Mouse (Mus musculus): ENCODE measurements around the gene Plekhg1. TPM values are rescaled to one million over a fixed set of nuclear protein-coding genes. Genes with fewer than 3 reads are reported as not detected.

Plekhg1 gene
- polyA plus RNA-seq, 1 experiment from 2014 or later = 16.1 TPM

DNA sequence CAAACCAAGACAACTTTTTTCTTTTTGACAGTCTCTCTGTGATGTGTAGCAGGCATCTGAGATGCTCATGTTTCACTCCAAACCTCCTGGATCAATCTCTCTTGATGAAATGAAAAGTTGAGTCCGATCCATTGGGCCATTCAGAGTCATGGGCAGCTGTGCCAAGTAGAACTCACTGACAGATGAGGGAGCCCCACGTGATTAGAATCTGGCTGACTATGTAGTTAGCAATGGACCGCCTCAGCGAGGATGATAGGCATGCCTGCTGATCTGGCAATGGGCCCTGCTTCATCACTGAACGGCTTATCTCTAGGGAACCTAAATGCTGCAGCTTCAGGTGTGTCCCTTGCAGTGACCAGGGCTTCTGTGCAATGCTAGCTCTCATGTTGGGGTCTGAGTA is 3.7 kb downstream of the Plekhg1 start:
- no peak overlapping the region for H3K9ac ChIP-seq (replicated peaks)
- ATAC-seq (ENCODE audit: insufficient number of reproducible peaks, insufficient read depth, low FRiP score, low TSS enrichment, low read depth) = no peak
- H3K4me1 ChIP-seq (replicated peaks) = peaks cover 24% of the 10 kb centered on the region
- no peak overlapping the region for H3K27ac ChIP-seq
- H3K4me2 ChIP-seq = no peak overlapping the region
- no peaks in the 10 kb centered on the region for H3K27me3 ChIP-seq
- WGBS = 78% methylated on average over 5 of the region's 5 CpGs
- no peaks in the 10 kb centered on the region for H3K9me3 ChIP-seq
- H3K4me3 ChIP-seq (replicated peaks) = no peak overlapping the region
- no peaks in the 10 kb centered on the region for H3K36me3 ChIP-seq

DNA sequence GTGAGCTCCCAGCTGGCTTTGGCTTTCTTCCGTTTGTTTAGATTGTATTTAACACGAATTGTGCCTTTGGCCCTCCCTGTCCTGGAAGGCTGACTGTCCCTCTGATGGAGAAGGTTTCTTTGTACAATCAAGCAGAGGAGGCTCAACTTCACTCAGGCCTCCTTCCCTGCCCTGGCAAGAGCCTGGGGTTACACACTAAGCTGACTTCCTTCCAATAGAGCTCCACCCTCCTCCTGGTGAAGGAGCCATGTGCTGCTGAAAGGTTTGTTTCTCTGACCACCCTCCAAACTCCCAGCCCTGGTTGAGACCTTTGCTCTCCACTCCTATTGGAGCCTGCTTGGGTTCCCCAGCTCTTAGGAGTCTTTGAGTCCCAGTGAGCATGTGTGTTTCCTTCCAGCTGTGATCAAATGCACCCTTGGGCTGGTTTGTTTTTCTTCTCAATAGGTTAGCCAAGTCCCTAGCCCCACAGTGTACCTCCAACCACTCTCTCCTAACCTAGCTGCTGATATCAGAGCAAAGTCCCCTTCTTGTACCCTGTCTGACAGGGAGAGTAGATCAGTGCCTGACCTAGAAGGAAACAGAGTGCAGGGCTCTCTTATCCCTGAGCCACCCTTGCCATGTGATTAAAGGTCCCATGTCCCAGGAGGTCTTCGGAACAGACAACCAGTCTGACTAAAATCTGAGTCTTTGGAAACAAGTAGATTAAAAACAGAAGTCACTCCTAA is 6.8 kb downstream of the Plekhg1 start:
- H3K4me1 ChIP-seq (replicated peaks) = peaks cover 17% of the 10 kb centered on the region; the same call in 1 of the 2 replicates
- no peak overlapping the region for H3K27ac ChIP-seq
- no peaks in the 10 kb centered on the region for H3K36me3 ChIP-seq
- H3K27me3 ChIP-seq = no peaks in the 10 kb centered on the region
- no peak overlapping the region for H3K4me2 ChIP-seq
- WGBS = 39% methylated on average over 3 of the region's 3 CpGs
- H3K4me3 ChIP-seq (replicated peaks) = no peak overlapping the region
- H3K9ac ChIP-seq (replicated peaks) = no peak overlapping the region
- no peak for ATAC-seq (ENCODE audit: insufficient number of reproducible peaks, insufficient read depth, low FRiP score, low TSS enrichment, low read depth)
- no peaks in the 10 kb centered on the region for H3K9me3 ChIP-seq

DNA sequence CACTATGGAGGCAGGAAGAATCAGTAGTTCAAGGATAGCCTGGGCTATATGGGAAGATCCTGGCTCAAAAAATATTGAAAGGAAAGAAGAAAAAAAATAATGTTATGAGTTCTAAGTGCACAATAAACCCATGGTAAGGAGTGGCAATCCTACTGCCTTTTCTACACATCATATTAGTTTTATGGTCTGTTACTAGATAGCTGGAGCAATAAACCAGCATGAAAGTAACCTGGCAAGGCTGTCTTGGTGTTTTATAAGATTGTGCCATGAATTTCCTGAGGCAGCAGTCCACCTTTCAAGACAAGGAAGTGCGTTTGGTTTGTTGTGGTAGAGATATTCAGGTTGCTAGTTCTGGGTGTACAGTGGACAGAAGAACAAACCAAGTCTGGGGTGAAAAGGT is 9.4 kb downstream of the Plekhg1 start:
- no peak overlapping the region for H3K9ac ChIP-seq (replicated peaks)
- no peaks in the 10 kb centered on the region for H3K9me3 ChIP-seq

DNA sequence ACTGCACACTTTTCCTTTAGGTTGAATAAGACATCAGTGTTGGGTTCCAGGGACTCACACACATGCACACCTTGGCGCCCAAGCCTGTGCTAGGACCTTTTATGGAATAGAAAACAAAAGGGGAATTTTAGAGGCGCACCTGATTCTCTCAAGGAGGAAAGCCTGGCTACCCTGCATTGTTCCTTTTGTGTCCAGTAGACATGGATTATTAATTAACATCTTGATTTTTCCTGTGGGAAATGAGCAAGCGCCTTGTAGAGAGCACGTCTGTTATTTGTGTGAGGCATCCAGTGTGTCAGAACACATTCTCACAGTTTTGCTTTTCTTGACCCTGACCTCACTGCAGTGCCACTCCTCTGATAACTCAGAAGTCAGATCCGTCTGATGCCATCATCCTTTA is 21.8 kb downstream of the Plekhg1 start:
- H3K4me1 ChIP-seq (replicated peaks) = 0 out of 2 replicates have a peak, but pooled peaks cover 5% of the 10 kb centered on the region
- no peaks in the 10 kb centered on the region for H3K27me3 ChIP-seq
- H3K9me3 ChIP-seq = no peaks in the 10 kb centered on the region
- no peak overlapping the region for H3K9ac ChIP-seq (replicated peaks)
- 88% methylated on average over 5 of the region's 5 CpGs for WGBS
- no peak for ATAC-seq (ENCODE audit: insufficient number of reproducible peaks, insufficient read depth, low FRiP score, low TSS enrichment, low read depth)
- no peak overlapping the region for H3K4me3 ChIP-seq (replicated peaks)
- H3K4me2 ChIP-seq = no peak overlapping the region
- no peaks in the 10 kb centered on the region for H3K36me3 ChIP-seq
- no peak overlapping the region for H3K27ac ChIP-seq

More for the DNA sequence above, 9.4 kb downstream of the Plekhg1 start:
- H3K4me1 ChIP-seq (replicated peaks) = 0 out of 2 replicates have a peak, but pooled peaks cover 9% of the 10 kb centered on the region
- no peaks in the 10 kb centered on the region for H3K36me3 ChIP-seq
- H3K27ac ChIP-seq = no peak overlapping the region
- no peak overlapping the region for H3K4me3 ChIP-seq (replicated peaks)
- no peaks in the 10 kb centered on the region for H3K27me3 ChIP-seq
- H3K4me2 ChIP-seq = no peak overlapping the region
- WGBS = 54% methylated on average over 1 of the region's 1 CpGs
- ATAC-seq (ENCODE audit: insufficient number of reproducible peaks, insufficient read depth, low FRiP score, low TSS enrichment, low read depth) = no peak

GRCm38 (mm10) chr10:3763199-3763598 is 23.0 kb downstream of the Plekhg1 start:
- Histone ChIP-seq H3K27me3 (no peaks in the 10 kb centered on the region), H3K27ac (no peak overlapping the region), H3K9me3 (no peaks in the 10 kb centered on the region), H3K9ac (replicated peaks) (no peak overlapping the region), H3K36me3 (no peaks in the 10 kb centered on the region), H3K4me2 (no peak overlapping the region), H3K4me3 (replicated peaks) (no peak overlapping the region), H3K4me1 (replicated peaks) (0 out of 2 replicates have a peak, but pooled peaks cover 5% of the 10 kb centered on the region)
- WGBS = 67% methylated on average over 3 of the region's 3 CpGs
- ATAC-seq (ENCODE audit: insufficient number of reproducible peaks, insufficient read depth, low FRiP score, low TSS enrichment, low read depth) = no peak

GRCm38 (mm10) chr10:3769131-3769530 is 29.0 kb downstream of the Plekhg1 start:
- ATAC-seq (ENCODE audit: insufficient number of reproducible peaks, insufficient read depth, low FRiP score, low TSS enrichment, low read depth) = 0 out of 2 replicates have a peak, but pooled peaks have one; percentile 37
- H3K9me3 ChIP-seq = no peaks in the 10 kb centered on the region; the same call in 1 of the 2 replicates
- peaks cover 12% of the 10 kb centered on the region; the same call in 1 of the 2 replicates for H3K4me1 ChIP-seq (replicated peaks)
- H3K4me2 ChIP-seq = no peak overlapping the region
- H3K4me3 ChIP-seq (replicated peaks) = no peak overlapping the region
- 0 out of 2 replicates have a peak, but pooled peaks cover 4% of the 10 kb centered on the region for H3K36me3 ChIP-seq
- WGBS = 54% methylated on average over 5 of the region's 5 CpGs
- H3K9ac ChIP-seq (replicated peaks) = no peak overlapping the region
- no peak overlapping the region for H3K27ac ChIP-seq
- no peaks in the 10 kb centered on the region for H3K27me3 ChIP-seq

DNA sequence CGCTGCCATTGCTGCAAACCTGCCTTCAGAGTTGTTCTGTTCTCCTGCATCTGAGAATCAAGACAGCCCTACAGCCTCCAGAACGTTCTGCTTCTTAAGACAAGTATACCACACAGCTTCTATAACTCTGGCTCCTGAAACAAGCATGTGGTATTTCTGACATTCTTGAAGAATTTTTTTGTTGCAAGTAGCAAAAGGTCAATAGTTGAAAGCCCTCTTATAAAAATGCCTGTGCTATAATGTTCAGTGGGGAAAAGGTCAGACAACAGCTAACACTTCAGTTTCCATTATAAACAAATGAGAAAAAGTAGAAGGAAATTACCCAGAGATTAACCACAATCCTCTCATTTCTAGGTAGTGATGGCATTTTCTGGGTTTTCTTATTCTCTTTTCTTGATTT is 34.2 kb downstream of the Plekhg1 start:
- Histone ChIP-seq H3K9me3 (no peaks in the 10 kb centered on the region; the same call in 1 of the 2 replicates), H3K36me3 (0 out of 2 replicates have a peak, but pooled peaks cover 4% of the 10 kb centered on the region), H3K27me3 (no peaks in the 10 kb centered on the region), H3K27ac (no peak overlapping the region), H3K9ac (replicated peaks) (no peak overlapping the region), H3K4me3 (replicated peaks) (no peak overlapping the region), H3K4me1 (replicated peaks) (peaks cover 6% of the 10 kb centered on the region; the same call in 1 of the 2 replicates), H3K4me2 (no peak overlapping the region)
- ATAC-seq (ENCODE audit: insufficient number of reproducible peaks, insufficient read depth, low FRiP score, low TSS enrichment, low read depth) = no peak
- 76% methylated on average over 2 of the region's 2 CpGs for WGBS

GRCm38 (mm10) chr10:3776761-3777160 is 36.6 kb downstream of the Plekhg1 start:
- no peaks in the 10 kb centered on the region for H3K4me1 ChIP-seq (replicated peaks)
- H3K4me2 ChIP-seq = no peak overlapping the region
- 85% methylated on average over 2 of the region's 2 CpGs for WGBS
- no peaks in the 10 kb centered on the region; the same call in 1 of the 2 replicates for H3K9me3 ChIP-seq
- 0 out of 2 replicates have a peak, but pooled peaks cover 4% of the 10 kb centered on the region for H3K36me3 ChIP-seq
- no peak overlapping the region for H3K27ac ChIP-seq
- H3K27me3 ChIP-seq = no peaks in the 10 kb centered on the region
- H3K4me3 ChIP-seq (replicated peaks) = no peak overlapping the region
- no peak overlapping the region for H3K9ac ChIP-seq (replicated peaks)
- ATAC-seq (ENCODE audit: insufficient number of reproducible peaks, insufficient read depth, low FRiP score, low TSS enrichment, low read depth) = no peak

DNA sequence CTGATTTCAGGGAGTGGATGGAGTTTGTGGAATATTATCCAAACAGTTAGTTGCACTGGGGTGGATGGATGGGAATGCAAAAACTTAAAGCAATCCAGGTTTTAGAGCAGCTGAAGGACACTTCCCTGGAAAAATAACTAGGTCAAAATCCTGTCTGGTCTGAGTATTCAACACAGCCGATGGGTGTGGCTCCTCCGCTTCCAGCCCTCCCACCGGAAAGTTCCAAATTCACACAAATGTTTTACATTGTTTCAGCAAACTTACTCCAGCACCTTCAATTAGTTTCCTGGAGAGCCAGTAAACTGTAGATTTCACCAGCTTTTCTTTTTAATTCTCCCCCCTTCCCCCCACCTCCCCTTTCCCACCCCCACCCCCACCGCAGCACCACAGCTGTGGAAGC is 45.2 kb downstream of the Plekhg1 start:
- H3K9ac ChIP-seq (replicated peaks) = no peak overlapping the region
- no peaks in the 10 kb centered on the region for H3K27me3 ChIP-seq
- H3K36me3 ChIP-seq = no peaks in the 10 kb centered on the region
- WGBS = 71% methylated on average over 4 of the region's 4 CpGs
- peaks cover 29% of the 10 kb centered on the region for H3K4me1 ChIP-seq (replicated peaks)
- no peak for ATAC-seq (ENCODE audit: insufficient number of reproducible peaks, insufficient read depth, low FRiP score, low TSS enrichment, low read depth)
- H3K9me3 ChIP-seq = no peaks in the 10 kb centered on the region
- H3K4me3 ChIP-seq (replicated peaks) = no peak overlapping the region
- 0 out of 2 replicates have a peak overlapping the region, but pooled peaks have one; percentile 32 for H3K27ac ChIP-seq
- H3K4me2 ChIP-seq = no peak overlapping the region

DNA sequence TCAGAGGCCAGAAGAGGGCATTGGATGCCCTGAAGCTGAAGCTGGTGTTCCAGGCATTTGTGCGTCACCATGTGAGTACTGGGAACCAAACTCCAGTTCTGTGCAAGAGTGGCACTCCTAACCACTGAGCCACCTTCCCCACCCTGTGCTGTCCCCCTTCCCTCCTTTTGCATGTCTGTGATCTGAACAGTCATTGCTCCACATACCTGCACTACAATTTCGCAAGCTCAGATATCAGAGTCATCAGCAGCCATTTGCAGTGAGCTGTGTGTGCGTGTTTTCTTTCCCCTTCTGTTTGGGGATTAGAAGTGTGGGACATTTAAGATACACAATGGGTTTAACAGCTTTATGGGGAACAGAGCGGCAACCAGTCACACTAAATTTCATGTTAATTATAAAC is 46.4 kb downstream of the Plekhg1 start:
- no peak for ATAC-seq (ENCODE audit: insufficient number of reproducible peaks, insufficient read depth, low FRiP score, low TSS enrichment, low read depth)
- Histone ChIP-seq H3K36me3 (no peaks in the 10 kb centered on the region), H3K27me3 (no peaks in the 10 kb centered on the region), H3K4me3 (replicated peaks) (no peak overlapping the region), H3K9me3 (no peaks in the 10 kb centered on the region), H3K27ac (no peak overlapping the region), H3K9ac (replicated peaks) (no peak overlapping the region), H3K4me2 (no peak overlapping the region), H3K4me1 (replicated peaks) (peaks cover 31% of the 10 kb centered on the region)
- WGBS = 85% methylated on average over 4 of the region's 4 CpGs

- Histone ChIP-seq H3K27me3 (no peaks in the 10 kb centered on the region), H3K27ac (no peak overlapping the region), H3K9me3 (no peaks in the 10 kb centered on the region), H3K4me3 (replicated peaks) (no peak overlapping the region), H3K9ac (replicated peaks) (no peak overlapping the region), H3K4me2 (no peak overlapping the region), H3K36me3 (no peaks in the 10 kb centered on the region), H3K4me1 (replicated peaks) (peaks cover 31% of the 10 kb centered on the region)
- ATAC-seq (ENCODE audit: insufficient number of reproducible peaks, insufficient read depth, low FRiP score, low TSS enrichment, low read depth) = no peak
- 77% methylated on average over 5 of the region's 5 CpGs for WGBS
Observed at GRCm38 (mm10) chr10:3787006-3787405, 46.8 kb downstream of the Plekhg1 start.

All from limb, embryonic 12.5 days (tissue).